Mouse (Mus musculus) brown adipose tissue, adult 24 weeks (tissue): ENCODE results near the gene Lmbr1. TPM values are rescaled to one million over a fixed set of nuclear protein-coding genes. Genes with fewer than 3 reads are reported as not detected.
A peak's percentile ranks its signal among the peaks of the same experiment; 100 is the strongest.
"Not testable (repeated sequence)": the region's sequence is repeated elsewhere in the genome, so short reads cannot be mapped to it uniquely, and the experiment has no call there.

ENCODE experiments used
- H3K27ac ChIP-seq: fragments of 200-500 bp; replicated peaks from 2 replicates; pipeline ENCODE4 v1.5.1; 2012; ENCODE audit warnings: low read depth, mild to moderate bottlenecking, low read length
- H3K4me1 ChIP-seq: fragments of 200-500 bp; 2 replicates; pipeline ENCODE4 v1.6.1; 2012; ENCODE audit warnings: low read length, mixed read lengths; ENCODE audit not compliant: control insufficient read depth, insufficient read depth, insufficient read length
- H3K4me3 ChIP-seq: fragments of 200-500 bp; 2 replicates; pipeline ENCODE4 v1.5.1; 2012; ENCODE audit warnings: low read depth, mild to moderate bottlenecking, low read length, moderate library complexity; ENCODE audit not compliant: insufficient read depth
- polyA plus RNA-seq: library from polyadenylated mRNA; stranded (reverse); fragments of >200 nt; gene quantifications from 2 replicates; pipeline ENCODE4 v1.2.4, GENCODE M21; 2012; ENCODE audit not compliant: missing spikeins, insufficient read depth, insufficient read length

The Lmbr1 gene
- 4.3 and 5.7 TPM in 2 replicates for polyA plus RNA-seq

GRCm38 (mm10) chr5:29378298-29379036 is at the start of gene Lmbr1:
TSS of gene Lmbr1 (minus strand) at chr5:29378390.
- peak within 1 kb of the TSS; percentile 84 for H3K27ac ChIP-seq
- H3K4me1 ChIP-seq: peaks cover 2% of the 10 kb centered on the region; the same call in 1 of the 2 replicates
- H3K4me3 ChIP-seq: peak within 1 kb of the TSS; percentile 81

- not testable (repeated sequence) for H3K27ac ChIP-seq, H3K4me1 ChIP-seq, H3K4me3 ChIP-seq
Measured at GRCm38 (mm10) chr5:29423330-29423729, 45.1 kb upstream of the Lmbr1 start.

GRCm38 (mm10) chr5:29413041-29413440 is 34.9 kb upstream of the Lmbr1 start:
- Histone ChIP-seq H3K4me1 (no peaks in the 10 kb centered on the region), H3K4me3 (no peak overlapping the region), H3K27ac (no peak overlapping the region)

- Histone ChIP-seq H3K4me3 (no peak overlapping the region), H3K4me1 (no peaks in the 10 kb centered on the region), H3K27ac (no peak overlapping the region)
Measured at GRCm38 (mm10) chr5:29410854-29411253, 32.7 kb upstream of the Lmbr1 start.

GRCm38 (mm10) chr5:29398427-29398826 is 20.2 kb upstream of the Lmbr1 start:
- Histone ChIP-seq H3K4me3 (no peak overlapping the region), H3K4me1 (no peaks in the 10 kb centered on the region), H3K27ac (no peak overlapping the region)

- Histone ChIP-seq H3K27ac (peak overlapping the region; percentile 90), H3K4me1 (peaks cover 15% of the 10 kb centered on the region), H3K4me3 (no peak overlapping the region)
Measured at GRCm38 (mm10) chr5:29388944-29389765, 11.0 kb upstream of the Lmbr1 start.

GRCm38 (mm10) chr5:29388181-29388943 is 10.2 kb upstream of the Lmbr1 start:
- H3K4me1 ChIP-seq: peaks cover 15% of the 10 kb centered on the region
- peak overlapping the region; percentile 90 for H3K27ac ChIP-seq
- H3K4me3 ChIP-seq: no peak overlapping the region

GRCm38 (mm10) chr5:29387591-29387990 is 9.4 kb upstream of the Lmbr1 start:
- H3K27ac ChIP-seq: peak overlapping the region; percentile 90
- H3K4me3 ChIP-seq: no peak overlapping the region
- peaks cover 15% of the 10 kb centered on the region for H3K4me1 ChIP-seq

- Histone ChIP-seq H3K4me3 (no peak overlapping the region), H3K27ac (no peak overlapping the region), H3K4me1 (peaks cover 10% of the 10 kb centered on the region)
Measured at GRCm38 (mm10) chr5:29382776-29383175, 4.6 kb upstream of the Lmbr1 start.

- Histone ChIP-seq H3K27ac (no peak overlapping the region), H3K4me3 (no peak overlapping the region), H3K4me1 (peaks cover 2% of the 10 kb centered on the region; the same call in 1 of the 2 replicates)
Measured at GRCm38 (mm10) chr5:29380091-29380490, 1.9 kb upstream of the Lmbr1 start.

GRCm38 (mm10) chr5:29377590-29378297 is 446 bp downstream of the Lmbr1 start:
- peak overlapping the region; percentile 81 for H3K4me3 ChIP-seq
- peaks cover 2% of the 10 kb centered on the region; the same call in 1 of the 2 replicates for H3K4me1 ChIP-seq
- peak overlapping the region; percentile 40 for H3K27ac ChIP-seq

- H3K27ac ChIP-seq: no peak overlapping the region
- no peaks in the 10 kb centered on the region for H3K4me1 ChIP-seq
- H3K4me3 ChIP-seq: no peak overlapping the region
Measured at GRCm38 (mm10) chr5:29363511-29363910, 14.7 kb downstream of the Lmbr1 start.

GRCm38 (mm10) chr5:29335836-29336235 is 42.4 kb downstream of the Lmbr1 start:
- Histone ChIP-seq H3K4me1 (no peaks in the 10 kb centered on the region), H3K4me3 (no peak overlapping the region), H3K27ac (no peak overlapping the region)

- no peak overlapping the region for H3K4me3 ChIP-seq
- no peak overlapping the region for H3K27ac ChIP-seq
- H3K4me1 ChIP-seq: no peaks in the 10 kb centered on the region
Measured at GRCm38 (mm10) chr5:29322503-29322902, 55.7 kb downstream of the Lmbr1 start.
